Mouse (Mus musculus): ENCODE data around the gene Gm20388. TPM values are rescaled to one million over a fixed set of nuclear protein-coding genes. Genes with fewer than 3 reads are reported as not detected.

Gm20388 gene
- total and polyA plus RNA-seq, 2 experiments from 2014 or later = 51.3 TPM; not detected in 1

GRCm38 (mm10) chr8:122927841-122928240 is 3017.2 kb downstream of the Gm20388 start:
- Histone ChIP-seq H3K9ac (no peak overlapping the region), H3K27me3 (ENCODE audit: insufficient read depth, low read length) (no peaks in the 10 kb centered on the region), H3K36me3 (ENCODE audit: insufficient read depth) (no peaks in the 10 kb centered on the region), H3K9me3 (ENCODE audit: low read length) (no peaks in the 10 kb centered on the region), H3K27ac (ENCODE audit: low read depth, low read length) (no peak overlapping the region), H3K4me1 (ENCODE audit: insufficient read depth) (peaks cover 22% of the 10 kb centered on the region), H3K4me3 (ENCODE audit: low read depth, low read length) (no peak overlapping the region), H3K4me2 (ENCODE audit: low read depth) (no peak overlapping the region)
- DNase-seq = no peak
- TF ChIP-seq CTCF (IDR thresholded peaks at IDR 0.05; ENCODE audit: low read depth) = no peak
- 80% methylated on average over 3 of the region's 3 CpGs for WGBS
- ATAC-seq = no peak

- WGBS = 75% methylated on average over 7 of the region's 7 CpGs
- Histone ChIP-seq H3K9ac (no peak overlapping the region), H3K9me3 (ENCODE audit: low read length) (no peaks in the 10 kb centered on the region), H3K4me1 (ENCODE audit: insufficient read depth) (peaks cover 23% of the 10 kb centered on the region), H3K4me2 (ENCODE audit: low read depth) (no peak overlapping the region), H3K27me3 (ENCODE audit: insufficient read depth, low read length) (no peaks in the 10 kb centered on the region), H3K4me3 (ENCODE audit: low read depth, low read length) (no peak overlapping the region), H3K27ac (ENCODE audit: low read depth, low read length) (0 out of 2 replicates have a peak overlapping the region, but pooled peaks have one; percentile 4), H3K36me3 (ENCODE audit: insufficient read depth) (no peaks in the 10 kb centered on the region)
- no peak for TF ChIP-seq CTCF (IDR thresholded peaks at IDR 0.05; ENCODE audit: low read depth)
- DNase-seq (no peak), ATAC-seq (no peak)
These were observed 3018.1 kb downstream of the Gm20388 start for GRCm38 (mm10) chr8:122928631-122929224.

GRCm38 (mm10) chr8:122931834-122932560 is 3021.4 kb downstream of the Gm20388 start:
- Histone ChIP-seq H3K4me2 (ENCODE audit: low read depth) (peak overlapping the region; percentile 27), H3K27ac (ENCODE audit: low read depth, low read length) (peak overlapping the region; percentile 74), H3K4me1 (ENCODE audit: insufficient read depth) (peaks cover 23% of the 10 kb centered on the region), H3K9me3 (ENCODE audit: low read length) (no peaks in the 10 kb centered on the region), H3K36me3 (ENCODE audit: insufficient read depth) (no peaks in the 10 kb centered on the region), H3K27me3 (ENCODE audit: insufficient read depth, low read length) (no peaks in the 10 kb centered on the region), H3K9ac (no peak overlapping the region), H3K4me3 (ENCODE audit: low read depth, low read length) (no peak overlapping the region)
- WGBS = 33% methylated on average over 3 of the region's 3 CpGs
- DNase-seq (peak; percentile 80), ATAC-seq (peak; percentile 89)
- no peak for TF ChIP-seq CTCF (IDR thresholded peaks at IDR 0.05; ENCODE audit: low read depth)

- no peak overlapping the region for H3K4me2 ChIP-seq (ENCODE audit: low read depth)
- H3K27ac ChIP-seq (ENCODE audit: low read depth, low read length) = peak overlapping the region; percentile 74
- no peak for TF ChIP-seq CTCF (IDR thresholded peaks at IDR 0.05; ENCODE audit: low read depth)
- ATAC-seq (no peak), DNase-seq (no peak)
- H3K36me3 ChIP-seq (ENCODE audit: insufficient read depth) = no peaks in the 10 kb centered on the region
- H3K4me1 ChIP-seq (ENCODE audit: insufficient read depth) = peaks cover 23% of the 10 kb centered on the region
- no peak overlapping the region for H3K4me3 ChIP-seq (ENCODE audit: low read depth, low read length)
- 73% methylated on average over 2 of the region's 2 CpGs for WGBS
- H3K27me3 ChIP-seq (ENCODE audit: insufficient read depth, low read length) = no peaks in the 10 kb centered on the region
- H3K9me3 ChIP-seq (ENCODE audit: low read length) = no peaks in the 10 kb centered on the region
- H3K9ac ChIP-seq = no peak overlapping the region
These were observed 3021.9 kb downstream of the Gm20388 start for GRCm38 (mm10) chr8:122932561-122932959.

GRCm38 (mm10) chr8:122933973-122934372 is 3023.3 kb downstream of the Gm20388 start:
- TF ChIP-seq CTCF (IDR thresholded peaks at IDR 0.05; ENCODE audit: low read depth) = no peak
- H3K4me1 ChIP-seq (ENCODE audit: insufficient read depth) = peaks cover 36% of the 10 kb centered on the region
- H3K4me2 ChIP-seq (ENCODE audit: low read depth) = no peak overlapping the region
- H3K27me3 ChIP-seq (ENCODE audit: insufficient read depth, low read length) = no peaks in the 10 kb centered on the region
- ATAC-seq (no peak), DNase-seq (no peak)
- no peaks in the 10 kb centered on the region for H3K9me3 ChIP-seq (ENCODE audit: low read length)
- H3K36me3 ChIP-seq (ENCODE audit: insufficient read depth) = no peaks in the 10 kb centered on the region
- no peak overlapping the region for H3K4me3 ChIP-seq (ENCODE audit: low read depth, low read length)
- H3K9ac ChIP-seq = no peak overlapping the region
- H3K27ac ChIP-seq (ENCODE audit: low read depth, low read length) = no peak overlapping the region

GRCm38 (mm10) chr8:122935118-122935517 is 3024.5 kb downstream of the Gm20388 start:
- ATAC-seq = no peak
- Histone ChIP-seq H3K9me3 (ENCODE audit: low read length) (no peaks in the 10 kb centered on the region), H3K36me3 (ENCODE audit: insufficient read depth) (no peaks in the 10 kb centered on the region), H3K4me2 (ENCODE audit: low read depth) (no peak overlapping the region), H3K27me3 (ENCODE audit: insufficient read depth, low read length) (no peaks in the 10 kb centered on the region), H3K27ac (ENCODE audit: low read depth, low read length) (peak overlapping the region; percentile 40; the same call in 1 of the 2 replicates), H3K9ac (no peak overlapping the region), H3K4me3 (ENCODE audit: low read depth, low read length) (no peak overlapping the region), H3K4me1 (ENCODE audit: insufficient read depth) (peaks cover 35% of the 10 kb centered on the region)
- 57% methylated on average over 1 of the region's 1 CpGs for WGBS
- DNase-seq = no peak
- TF ChIP-seq CTCF (IDR thresholded peaks at IDR 0.05; ENCODE audit: low read depth) = no peak

GRCm38 (mm10) chr8:122935912-122936311 is 3025.3 kb downstream of the Gm20388 start:
- Histone ChIP-seq H3K4me3 (ENCODE audit: low read depth, low read length) (no peak overlapping the region), H3K36me3 (ENCODE audit: insufficient read depth) (no peaks in the 10 kb centered on the region), H3K9me3 (ENCODE audit: low read length) (no peaks in the 10 kb centered on the region), H3K9ac (no peak overlapping the region), H3K27me3 (ENCODE audit: insufficient read depth, low read length) (no peaks in the 10 kb centered on the region), H3K27ac (ENCODE audit: low read depth, low read length) (no peak overlapping the region), H3K4me2 (ENCODE audit: low read depth) (no peak overlapping the region), H3K4me1 (ENCODE audit: insufficient read depth) (peaks cover 30% of the 10 kb centered on the region)
- no peak for TF ChIP-seq CTCF (IDR thresholded peaks at IDR 0.05; ENCODE audit: low read depth)
- DNase-seq (no peak), ATAC-seq (no peak)
- 83% methylated on average over 3 of the region's 3 CpGs for WGBS

Measured in forebrain, postnatal 0 days (tissue).